Mouse (Mus musculus): ENCODE measurements at regions not wholly inside any gene's neighbourhood (a gene's known extent, or its start where the extent isn't known, plus 50 kb on each side); places are given as distances from the start of the nearest gene placed in this dataset.
A peak's percentile ranks its signal among the peaks of the same experiment; 100 is the strongest.

GRCm38 (mm10) chr8:103851286-103851685 is 250.1 kb upstream of the Cdh5 start:
- Histone ChIP-seq H3K4me3 (ENCODE audit: control insufficient read depth in 1 of 2, insufficient read depth in 1 of 2, low read depth in 1 of 2, low read length in 2 of 2) (no peak overlapping the region), H3K27me3 (ENCODE audit: control insufficient read depth, insufficient read depth, low read length) (no peaks in the 10 kb centered on the region), H3K4me2 (ENCODE audit: low read length) (no peak overlapping the region), H3K36me3 (ENCODE audit: control insufficient read depth, insufficient read depth, low read length) (no peaks in the 10 kb centered on the region), H3K9ac (ENCODE audit: low read length) (no peak overlapping the region), H3K4me1 (ENCODE audit: control insufficient read depth in 2 of 2, insufficient read depth in 2 of 2, low read length in 2 of 2) (peaks cover 13 to 18% of the 10 kb centered on the region in 2 experiments), H3K9me3 (ENCODE audit: control insufficient read depth, low read length) (no peaks in the 10 kb centered on the region), H3K27ac (replicated peaks in 1 of 2; ENCODE audit: control insufficient read depth in 1 of 2, insufficient read depth in 1 of 2, low read depth in 2 of 2, low read length in 2 of 2) (no peak overlapping the region)
- WGBS: 70% methylated on average over 8 of the region's 8 CpGs
- ATAC-seq (ENCODE audit: insufficient number of reproducible peaks, insufficient read depth, low FRiP score, low read depth): no peak

GRCm38 (mm10) chr8:103853048-103853447 is 248.4 kb upstream of the Cdh5 start:
- Histone ChIP-seq H3K4me1 (ENCODE audit: control insufficient read depth in 2 of 2, insufficient read depth in 2 of 2, low read length in 2 of 2) (peaks cover 9 to 18% of the 10 kb centered on the region in 2 experiments), H3K36me3 (ENCODE audit: control insufficient read depth, insufficient read depth, low read length) (no peaks in the 10 kb centered on the region), H3K9ac (ENCODE audit: low read length) (no peak overlapping the region), H3K27me3 (ENCODE audit: control insufficient read depth, insufficient read depth, low read length) (no peaks in the 10 kb centered on the region), H3K4me2 (ENCODE audit: low read length) (no peak overlapping the region), H3K27ac (replicated peaks in 1 of 2; ENCODE audit: control insufficient read depth in 1 of 2, insufficient read depth in 1 of 2, low read depth in 2 of 2, low read length in 2 of 2) (no peak overlapping the region), H3K9me3 (ENCODE audit: control insufficient read depth, low read length) (no peaks in the 10 kb centered on the region), H3K4me3 (ENCODE audit: control insufficient read depth in 1 of 2, insufficient read depth in 1 of 2, low read depth in 1 of 2, low read length in 2 of 2) (no peak overlapping the region)
- no peak; the same call in 1 of the 2 replicates for ATAC-seq (ENCODE audit: insufficient number of reproducible peaks, insufficient read depth, low FRiP score, low read depth)
- 69% methylated on average over 4 of the region's 4 CpGs for WGBS

GRCm38 (mm10) chr8:103855291-103855690 is 246.1 kb upstream of the Cdh5 start:
- Histone ChIP-seq H3K9ac (ENCODE audit: low read length) (no peak overlapping the region), H3K4me1 (ENCODE audit: control insufficient read depth in 2 of 2, insufficient read depth in 2 of 2, low read length in 2 of 2) (peaks cover 9 to 18% of the 10 kb centered on the region in 2 experiments), H3K9me3 (ENCODE audit: control insufficient read depth, low read length) (no peaks in the 10 kb centered on the region), H3K4me3 (ENCODE audit: control insufficient read depth in 1 of 2, insufficient read depth in 1 of 2, low read depth in 1 of 2, low read length in 2 of 2) (no peak overlapping the region), H3K36me3 (ENCODE audit: control insufficient read depth, insufficient read depth, low read length) (no peaks in the 10 kb centered on the region), H3K27me3 (ENCODE audit: control insufficient read depth, insufficient read depth, low read length) (no peaks in the 10 kb centered on the region), H3K27ac (replicated peaks in 1 of 2; ENCODE audit: control insufficient read depth in 1 of 2, insufficient read depth in 1 of 2, low read depth in 2 of 2, low read length in 2 of 2) (peak overlapping the region; percentile 7 to 19; a peak in 1 of 4 replicates), H3K4me2 (ENCODE audit: low read length) (peak overlapping the region; percentile 38)
- WGBS: 27% methylated on average over 9 of the region's 9 CpGs
- 0 out of 2 replicates have a peak, but pooled peaks have one; percentile 39 for ATAC-seq (ENCODE audit: insufficient number of reproducible peaks, insufficient read depth, low FRiP score, low read depth)

- Histone ChIP-seq H3K4me2 (ENCODE audit: low read length) (no peak overlapping the region), H3K27ac (replicated peaks in 1 of 2; ENCODE audit: control insufficient read depth in 1 of 2, insufficient read depth in 1 of 2, low read depth in 2 of 2, low read length in 2 of 2) (no peak overlapping the region), H3K4me1 (ENCODE audit: control insufficient read depth in 2 of 2, insufficient read depth in 2 of 2, low read length in 2 of 2) (peaks cover 5 to 14% of the 10 kb centered on the region in 2 experiments), H3K9me3 (ENCODE audit: control insufficient read depth, low read length) (no peaks in the 10 kb centered on the region), H3K27me3 (ENCODE audit: control insufficient read depth, insufficient read depth, low read length) (no peaks in the 10 kb centered on the region), H3K36me3 (ENCODE audit: control insufficient read depth, insufficient read depth, low read length) (no peaks in the 10 kb centered on the region), H3K9ac (ENCODE audit: low read length) (no peak overlapping the region), H3K4me3 (ENCODE audit: control insufficient read depth in 1 of 2, insufficient read depth in 1 of 2, low read depth in 1 of 2, low read length in 2 of 2) (no peak overlapping the region)
- no peak for ATAC-seq (ENCODE audit: insufficient number of reproducible peaks, insufficient read depth, low FRiP score, low read depth)
- 81% methylated on average over 1 of the region's 1 CpGs for WGBS
Measured at GRCm38 (mm10) chr8:103859130-103859529, 242.3 kb upstream of the Cdh5 start.

- H3K27ac ChIP-seq (replicated peaks in 1 of 2; ENCODE audit: control insufficient read depth in 1 of 2, insufficient read depth in 1 of 2, low read depth in 2 of 2, low read length in 2 of 2): peak overlapping the region; percentile 77 to 83
- no peaks in the 10 kb centered on the region for H3K27me3 ChIP-seq (ENCODE audit: control insufficient read depth, insufficient read depth, low read length)
- H3K4me2 ChIP-seq (ENCODE audit: low read length): no peak overlapping the region
- WGBS: 18% methylated on average over 7 of the region's 7 CpGs
- peak; percentile 78 for ATAC-seq (ENCODE audit: insufficient number of reproducible peaks, insufficient read depth, low FRiP score, low read depth)
- no peaks in the 10 kb centered on the region for H3K9me3 ChIP-seq (ENCODE audit: control insufficient read depth, low read length)
- no peaks in the 10 kb centered on the region for H3K36me3 ChIP-seq (ENCODE audit: control insufficient read depth, insufficient read depth, low read length)
- H3K9ac ChIP-seq (ENCODE audit: low read length): no peak overlapping the region
- peaks cover 22 to 24% of the 10 kb centered on the region in 2 experiments for H3K4me1 ChIP-seq (ENCODE audit: control insufficient read depth in 2 of 2, insufficient read depth in 2 of 2, low read length in 2 of 2)
- H3K4me3 ChIP-seq (ENCODE audit: control insufficient read depth in 1 of 2, insufficient read depth in 1 of 2, low read depth in 1 of 2, low read length in 2 of 2): no peak overlapping the region
Measured at GRCm38 (mm10) chr8:103873598-103874502, 227.6 kb upstream of the Cdh5 start.

- Histone ChIP-seq H3K9me3 (ENCODE audit: control insufficient read depth, low read length) (no peaks in the 10 kb centered on the region), H3K36me3 (ENCODE audit: control insufficient read depth, insufficient read depth, low read length) (no peaks in the 10 kb centered on the region), H3K27me3 (ENCODE audit: control insufficient read depth, insufficient read depth, low read length) (no peaks in the 10 kb centered on the region), H3K4me2 (ENCODE audit: low read length) (no peak overlapping the region), H3K27ac (replicated peaks in 1 of 2; ENCODE audit: control insufficient read depth in 1 of 2, insufficient read depth in 1 of 2, low read depth in 2 of 2, low read length in 2 of 2) (peak overlapping the region; percentile 77 to 83), H3K4me1 (ENCODE audit: control insufficient read depth in 2 of 2, insufficient read depth in 2 of 2, low read length in 2 of 2) (peaks cover 22 to 24% of the 10 kb centered on the region in 2 experiments), H3K4me3 (ENCODE audit: control insufficient read depth in 1 of 2, insufficient read depth in 1 of 2, low read depth in 1 of 2, low read length in 2 of 2) (no peak overlapping the region), H3K9ac (ENCODE audit: low read length) (no peak overlapping the region)
- WGBS: 23% methylated on average over 8 of the region's 8 CpGs
- no peak for ATAC-seq (ENCODE audit: insufficient number of reproducible peaks, insufficient read depth, low FRiP score, low read depth)
Measured at GRCm38 (mm10) chr8:103874506-103874905, 226.9 kb upstream of the Cdh5 start.

- no peak for ATAC-seq (ENCODE audit: insufficient number of reproducible peaks, insufficient read depth, low FRiP score, low read depth)
- no peaks in the 10 kb centered on the region for H3K27me3 ChIP-seq (ENCODE audit: control insufficient read depth, insufficient read depth, low read length)
- H3K4me1 ChIP-seq (ENCODE audit: control insufficient read depth in 2 of 2, insufficient read depth in 2 of 2, low read length in 2 of 2): peaks cover 7 to 8% of the 10 kb centered on the region in 2 experiments
- H3K4me3 ChIP-seq (ENCODE audit: control insufficient read depth in 1 of 2, insufficient read depth in 1 of 2, low read depth in 1 of 2, low read length in 2 of 2): no peak overlapping the region
- H3K4me2 ChIP-seq (ENCODE audit: low read length): no peak overlapping the region
- no peak overlapping the region for H3K27ac ChIP-seq (replicated peaks in 1 of 2; ENCODE audit: control insufficient read depth in 1 of 2, insufficient read depth in 1 of 2, low read depth in 2 of 2, low read length in 2 of 2)
- WGBS: 85% methylated on average over 2 of the region's 2 CpGs
- H3K9me3 ChIP-seq (ENCODE audit: control insufficient read depth, low read length): no peaks in the 10 kb centered on the region
- no peaks in the 10 kb centered on the region for H3K36me3 ChIP-seq (ENCODE audit: control insufficient read depth, insufficient read depth, low read length)
- no peak overlapping the region for H3K9ac ChIP-seq (ENCODE audit: low read length)
Measured at GRCm38 (mm10) chr8:103879505-103879904, 221.9 kb upstream of the Cdh5 start.
